Mouse (Mus musculus) heart, embryonic 13.5 days (tissue): ENCODE results near the gene Itga1. TPM values are rescaled to one million over a fixed set of nuclear protein-coding genes. Genes with fewer than 3 reads are reported as not detected.

Experiments
- ATAC-seq: fragments of 200-750 bp; cut with Nextera tagmentation; 2 replicates; pipeline ENCODE4 v1.8.0; 2017; ENCODE audit warnings: moderate TSS enrichment; ENCODE audit not compliant: insufficient number of reproducible peaks, low FRiP score, low TSS enrichment; ENCODE audit errors: extremely low read depth
- H3K27ac ChIP-seq: fragments of 300-500 bp; sonication (generic); replicated peaks from 2 replicates; pipeline ENCODE4 v1.5.1; 2015; ENCODE audit warnings: moderate library complexity, mild to moderate bottlenecking, inconsistent platforms
- H3K27me3 ChIP-seq: fragments of 300-500 bp; sonication (generic); replicated peaks from 2 replicates; pipeline ENCODE4 v1.6.1; 2015; ENCODE audit warnings: mild to moderate bottlenecking, inconsistent platforms
- H3K36me3 ChIP-seq: fragments of 300-500 bp; sonication (generic); 2 replicates; pipeline ENCODE4 v1.6.1; 2015; ENCODE audit warnings: mild to moderate bottlenecking, inconsistent platforms
- H3K4me1 ChIP-seq: fragments of 300-500 bp; sonication (generic); 2 replicates; pipeline ENCODE4 v1.6.1; 2015; ENCODE audit warnings: inconsistent platforms
- H3K4me2 ChIP-seq: fragments of 300-500 bp; sonication (generic); 2 replicates; pipeline ENCODE4 v1.6.1; 2015; ENCODE audit warnings: inconsistent platforms, mild to moderate bottlenecking, moderate library complexity
- H3K4me3 ChIP-seq: fragments of 300-500 bp; sonication (generic); 2 replicates; pipeline ENCODE4 v1.5.1; 2015; ENCODE audit warnings: moderate library complexity, mild to moderate bottlenecking, inconsistent platforms
- H3K9ac ChIP-seq: fragments of 300-500 bp; sonication (generic); 2 replicates; pipeline ENCODE4 v1.6.1; 2015; ENCODE audit warnings: inconsistent platforms, mild to moderate bottlenecking, moderate library complexity
- H3K9me3 ChIP-seq: fragments of 300-500 bp; sonication (generic); 2 replicates; pipeline ENCODE4 v1.6.1; 2016; ENCODE audit warnings: inconsistent platforms
- WGBS: fragments of 180-500 bp; shearing (Covaris S2); methylation state at CpG from one replicate; pipeline ENCODE4 v1.1.7; 2015; ENCODE audit warnings: mixed read lengths; 5-methylcytosine and 5-hydroxymethylcytosine counted together
- polyA plus RNA-seq: library from polyadenylated mRNA; unstranded; fragments of >200 nt; fragmentation: Nextera tagmentation; extraction: Ambion mirVana; gene quantifications from 2 replicates; pipeline ENCODE4 v1.2.1, GENCODE M21; 2015

Gene Itga1
- polyA plus RNA-seq, 1 experiment from 2014 or later, result 22.5 TPM

DNA sequence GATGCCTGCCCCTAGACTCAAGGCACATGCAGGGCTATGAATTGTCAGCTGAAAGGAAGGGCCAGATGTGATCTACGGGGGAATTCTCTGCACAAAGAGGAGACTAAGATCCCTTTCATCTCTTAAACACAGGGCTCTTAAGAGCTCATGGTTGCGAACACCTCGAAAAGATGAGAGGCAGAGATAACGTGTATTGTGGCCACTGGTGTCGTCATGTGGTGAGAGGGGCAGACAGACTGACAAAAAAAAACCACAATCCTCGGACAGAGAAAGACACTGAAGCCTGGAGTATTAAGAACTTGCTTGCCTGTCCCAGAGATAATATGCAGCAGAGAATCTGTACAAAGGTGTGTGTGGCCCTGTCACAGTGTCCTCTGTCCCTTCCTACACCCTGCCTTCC is 90.2 kb downstream of the Itga1 start:
- 0 out of 2 replicates have a peak overlapping the region, but pooled peaks have one; percentile 6 for H3K9ac ChIP-seq
- peak overlapping the region; percentile 36; the same call in 1 of the 2 replicates for H3K27ac ChIP-seq
- H3K27me3 ChIP-seq, result no peaks in the 10 kb centered on the region
- H3K36me3 ChIP-seq, result peaks cover 36% of the 10 kb centered on the region
- H3K4me3 ChIP-seq, result no peak overlapping the region
- H3K4me1 ChIP-seq, result peaks cover 47% of the 10 kb centered on the region
- H3K4me2 ChIP-seq, result no peak overlapping the region
- WGBS, result 37% methylated on average over 6 of the region's 6 CpGs
- H3K9me3 ChIP-seq, result no peaks in the 10 kb centered on the region
- ATAC-seq, result no peak

DNA sequence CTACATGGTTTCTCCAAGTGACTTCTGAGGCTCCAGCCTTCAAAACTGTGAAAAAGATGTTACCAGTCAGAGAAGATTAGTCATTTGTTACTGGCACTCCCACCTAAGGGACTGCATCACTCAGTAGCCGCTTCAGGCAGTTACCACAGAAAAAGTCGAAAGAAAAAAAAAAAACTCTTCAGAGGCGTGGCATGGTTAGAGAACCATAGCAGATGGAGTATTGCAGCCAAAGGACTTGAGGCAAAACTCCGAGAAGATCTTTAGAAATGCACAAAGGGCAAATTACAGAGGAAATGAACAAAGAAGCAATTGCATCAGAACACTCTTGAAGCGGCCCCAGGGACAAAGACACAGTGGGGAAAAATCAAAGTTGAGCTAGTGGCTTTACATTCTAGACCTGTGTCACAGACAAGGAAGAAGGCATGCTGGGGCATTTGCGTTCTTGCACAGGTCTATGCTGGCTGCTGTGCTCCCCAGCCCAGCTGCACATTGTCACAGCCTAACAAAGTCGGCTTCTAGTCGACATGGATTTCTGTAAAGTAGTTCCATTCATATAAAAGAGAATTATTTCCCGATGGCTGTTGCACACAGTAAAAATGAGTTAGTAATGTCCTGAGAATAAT is 95.4 kb downstream of the Itga1 start:
- Histone ChIP-seq H3K4me2 (no peak overlapping the region), H3K9ac (0 out of 2 replicates have a peak overlapping the region, but pooled peaks have one; percentile 9), H3K27me3 (no peaks in the 10 kb centered on the region), H3K9me3 (no peaks in the 10 kb centered on the region), H3K27ac (peak overlapping the region; percentile 85), H3K36me3 (peaks cover 30% of the 10 kb centered on the region), H3K4me3 (no peak overlapping the region), H3K4me1 (peaks cover 54% of the 10 kb centered on the region)
- ATAC-seq, result no peak
- 50% methylated on average over 9 of the region's 9 CpGs for WGBS

DNA sequence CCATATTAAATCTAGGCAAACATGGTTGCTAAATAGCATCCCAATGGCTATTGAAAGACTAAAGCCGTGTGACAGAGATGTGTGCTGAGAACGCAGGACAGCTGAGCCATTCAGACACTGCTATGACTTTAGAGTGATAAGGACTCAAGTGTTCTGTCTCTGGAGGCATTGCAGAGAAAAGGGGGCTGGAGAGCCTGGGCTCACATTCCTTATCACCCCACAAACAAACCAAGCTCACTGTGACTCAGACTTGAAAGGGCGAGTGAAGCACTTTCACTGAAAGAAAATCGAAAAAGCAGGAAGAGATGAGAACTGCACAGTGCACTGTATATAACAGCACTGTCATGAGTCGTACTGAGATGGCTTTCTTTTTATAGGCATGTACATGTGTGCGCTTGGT is 96.4 kb downstream of the Itga1 start:
- no peaks in the 10 kb centered on the region for H3K9me3 ChIP-seq
- peaks cover 54% of the 10 kb centered on the region for H3K4me1 ChIP-seq
- H3K27me3 ChIP-seq, result no peaks in the 10 kb centered on the region
- peak overlapping the region; percentile 29; the same call in 1 of the 2 replicates for H3K4me2 ChIP-seq
- ATAC-seq, result no peak; the same call in 1 of the 2 replicates
- WGBS, result 13% methylated on average over 6 of the region's 6 CpGs
- peaks cover 32% of the 10 kb centered on the region for H3K36me3 ChIP-seq
- no peak overlapping the region for H3K9ac ChIP-seq
- H3K27ac ChIP-seq, result peak overlapping the region; percentile 85
- H3K4me3 ChIP-seq, result no peak overlapping the region

DNA sequence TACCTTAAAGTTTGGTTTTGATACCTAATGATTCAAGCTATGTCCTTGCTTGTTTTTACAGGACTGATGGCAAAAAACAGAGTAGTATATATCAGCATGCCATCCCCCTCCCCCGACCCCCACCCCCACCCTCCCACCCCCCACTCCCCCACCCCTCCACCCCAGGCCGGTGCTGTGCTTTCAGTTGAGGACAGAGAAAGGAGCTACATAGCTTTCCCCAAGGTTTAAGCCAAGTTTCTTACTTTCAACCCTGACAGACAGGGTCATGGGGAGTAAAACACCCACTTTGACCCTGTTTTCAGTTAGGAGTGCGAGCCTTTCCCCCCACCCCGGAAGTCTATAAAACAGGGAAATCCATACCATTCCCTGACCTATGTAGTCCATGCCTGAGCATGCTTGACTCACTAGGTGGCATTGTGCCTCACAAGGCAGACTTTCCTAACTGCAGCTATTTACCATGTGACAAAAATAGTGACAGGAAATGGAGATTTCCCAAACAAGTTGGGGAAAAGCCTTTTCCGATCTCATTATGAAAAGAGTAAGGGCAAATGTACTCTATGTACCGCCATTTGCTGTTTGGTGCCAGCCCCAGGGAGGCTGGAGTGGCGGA is 98.2 kb downstream of the Itga1 start:
- no peak for ATAC-seq
- Histone ChIP-seq H3K27me3 (no peaks in the 10 kb centered on the region), H3K9me3 (no peaks in the 10 kb centered on the region), H3K4me1 (peaks cover 54% of the 10 kb centered on the region), H3K4me2 (peak overlapping the region; percentile 20; the same call in 1 of the 2 replicates), H3K9ac (0 out of 2 replicates have a peak overlapping the region, but pooled peaks have one; percentile 24), H3K27ac (peak overlapping the region; percentile 26; the same call in 1 of the 2 replicates), H3K36me3 (peaks cover 32% of the 10 kb centered on the region), H3K4me3 (no peak overlapping the region)
- WGBS, result 27% methylated on average over 7 of the region's 7 CpGs

DNA sequence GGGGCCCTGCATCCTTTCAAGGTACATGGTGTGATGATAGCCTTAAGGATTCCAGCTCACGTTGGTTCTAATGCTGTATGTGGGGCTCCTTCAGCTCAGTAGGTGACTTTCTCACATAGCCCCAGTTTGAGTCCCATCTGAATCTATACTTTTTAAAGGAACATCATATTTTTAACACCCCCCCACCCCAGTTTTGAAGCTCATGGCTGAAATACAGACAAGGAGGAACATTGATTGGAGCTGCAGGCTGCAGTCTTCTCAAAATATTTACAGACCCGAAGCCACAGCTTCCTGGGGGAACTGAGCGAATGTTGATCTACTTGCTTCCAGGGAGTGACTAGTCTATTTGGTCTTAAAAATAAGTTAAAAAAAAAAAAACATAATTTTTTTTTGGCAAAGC is 98.9 kb downstream of the Itga1 start:
- H3K27me3 ChIP-seq, result no peaks in the 10 kb centered on the region
- 63% methylated on average over 3 of the region's 3 CpGs for WGBS
- H3K27ac ChIP-seq, result peak overlapping the region; percentile 72
- no peak for ATAC-seq
- H3K4me2 ChIP-seq, result no peak overlapping the region
- peaks cover 54% of the 10 kb centered on the region for H3K4me1 ChIP-seq
- no peaks in the 10 kb centered on the region for H3K9me3 ChIP-seq
- peaks cover 36% of the 10 kb centered on the region for H3K36me3 ChIP-seq
- H3K4me3 ChIP-seq, result no peak overlapping the region
- H3K9ac ChIP-seq, result no peak overlapping the region

DNA sequence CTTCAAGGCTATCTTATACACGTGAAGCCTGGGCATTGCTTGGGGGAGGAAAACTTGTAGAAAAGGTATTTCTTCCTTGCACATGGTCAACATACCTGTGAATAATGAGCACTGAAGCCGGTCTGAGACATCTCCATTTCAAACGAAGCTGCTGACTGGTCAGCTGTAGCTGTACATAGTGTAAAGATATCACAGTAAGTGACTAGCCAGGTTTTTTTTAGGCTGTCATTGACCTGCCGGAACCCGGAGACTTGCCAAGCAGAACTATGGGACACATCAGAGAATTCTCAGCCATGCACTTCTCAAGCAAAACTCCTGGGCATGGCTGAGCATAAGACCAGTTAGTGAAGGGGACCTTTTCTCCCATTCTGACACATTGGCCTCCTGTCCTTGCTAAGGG is 99.6 kb downstream of the Itga1 start:
- Histone ChIP-seq H3K27me3 (no peaks in the 10 kb centered on the region), H3K27ac (peak overlapping the region; percentile 72), H3K4me1 (peaks cover 52% of the 10 kb centered on the region), H3K9ac (no peak overlapping the region), H3K36me3 (peaks cover 43% of the 10 kb centered on the region), H3K9me3 (no peaks in the 10 kb centered on the region), H3K4me3 (no peak overlapping the region), H3K4me2 (peak overlapping the region; percentile 12; the same call in 1 of the 2 replicates)
- 41% methylated on average over 5 of the region's 5 CpGs for WGBS
- peak; percentile 42; the same call in 1 of the 2 replicates for ATAC-seq

DNA sequence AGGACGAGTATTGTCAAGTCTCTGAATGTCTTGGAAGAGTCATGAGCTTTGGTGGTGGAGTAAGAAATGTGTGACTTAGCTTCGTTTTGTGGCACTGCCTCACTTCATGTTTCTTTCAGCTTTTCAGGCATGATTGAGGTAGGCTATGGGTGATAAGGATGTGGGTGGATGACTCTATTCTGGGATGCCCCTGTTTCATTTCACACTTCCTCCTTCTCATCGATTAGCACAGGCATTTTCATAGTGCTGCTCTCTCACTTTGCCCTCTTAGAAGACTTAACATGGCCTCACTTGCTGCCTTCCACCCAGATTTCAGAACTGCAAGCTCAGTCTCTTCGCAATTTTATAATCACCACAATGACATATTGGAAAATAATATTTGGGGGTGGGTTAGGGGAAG is 102.2 kb downstream of the Itga1 start:
- Histone ChIP-seq H3K36me3 (peaks cover 58% of the 10 kb centered on the region), H3K4me1 (peaks cover 33% of the 10 kb centered on the region), H3K27me3 (no peaks in the 10 kb centered on the region), H3K27ac (no peak overlapping the region), H3K4me2 (no peak overlapping the region), H3K4me3 (no peak overlapping the region), H3K9me3 (no peaks in the 10 kb centered on the region), H3K9ac (no peak overlapping the region)
- 77% methylated on average over 4 of the region's 4 CpGs for WGBS
- ATAC-seq, result no peak

DNA sequence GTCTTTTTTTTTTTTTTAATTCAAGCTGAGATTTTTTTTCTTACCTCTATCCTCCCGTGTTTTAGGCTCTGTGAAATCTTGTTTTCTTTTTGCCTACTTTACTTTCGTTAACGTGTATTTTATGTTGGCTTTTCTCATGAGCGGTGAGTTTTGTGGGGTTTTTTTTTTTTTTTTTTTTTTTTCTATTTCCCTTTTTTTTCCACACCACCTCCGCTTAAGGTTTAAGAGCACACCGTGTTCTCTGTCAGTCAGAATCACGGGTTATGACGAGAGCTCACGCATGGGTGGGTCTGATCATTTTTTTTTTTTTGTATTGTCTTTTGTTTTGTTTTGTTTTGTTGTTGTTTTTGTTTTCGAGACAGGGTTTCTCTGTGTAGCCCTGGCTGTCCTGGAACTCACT is 103.7 kb downstream of the Itga1 start:
- no peak overlapping the region for H3K27ac ChIP-seq
- WGBS, result 89% methylated on average over 10 of the region's 10 CpGs
- no peaks in the 10 kb centered on the region for H3K9me3 ChIP-seq
- H3K27me3 ChIP-seq, result no peaks in the 10 kb centered on the region
- H3K9ac ChIP-seq, result no peak overlapping the region
- H3K4me2 ChIP-seq, result no peak overlapping the region
- ATAC-seq, result no peak
- H3K4me1 ChIP-seq, result peaks cover 20% of the 10 kb centered on the region
- H3K4me3 ChIP-seq, result no peak overlapping the region
- peaks cover 73% of the 10 kb centered on the region for H3K36me3 ChIP-seq

DNA sequence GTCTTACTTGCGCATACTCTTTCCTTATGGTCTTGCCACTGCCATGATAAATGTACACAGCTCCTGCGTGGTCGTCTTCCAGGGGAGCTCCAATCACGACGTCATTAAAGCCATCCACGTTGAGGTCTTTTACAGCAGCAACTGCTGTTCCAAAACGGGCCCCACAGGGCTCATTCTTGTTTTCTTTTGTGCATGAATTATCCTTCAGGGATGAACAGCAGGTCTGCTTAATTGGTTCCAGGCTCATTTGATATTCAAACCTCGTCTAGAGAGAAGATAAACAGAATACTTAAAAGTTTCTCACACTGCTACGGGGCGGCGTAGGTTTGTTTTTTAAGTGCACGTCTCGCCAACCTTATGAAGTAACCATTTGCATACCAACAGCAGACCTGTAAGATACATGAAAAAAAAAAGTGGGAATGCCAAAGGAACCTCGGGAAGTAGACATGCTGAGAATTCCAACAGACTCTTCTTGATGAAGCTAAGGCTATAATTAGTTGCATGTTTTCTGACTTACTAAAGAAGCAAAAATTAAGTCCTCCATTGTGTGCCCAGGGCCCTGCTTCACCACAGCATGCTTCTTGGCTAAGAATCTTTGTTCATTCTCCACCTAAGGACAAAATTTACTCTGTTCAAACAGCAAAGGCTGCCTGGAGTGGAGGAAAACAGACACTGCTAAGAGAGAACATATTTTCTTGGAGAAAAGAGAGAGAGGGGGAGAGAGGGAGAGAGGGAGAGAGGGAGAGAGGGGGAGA is 109.3 kb downstream of the Itga1 start:
- no peak overlapping the region for H3K4me2 ChIP-seq
- peaks cover 19% of the 10 kb centered on the region for H3K4me1 ChIP-seq
- no peak for ATAC-seq
- no peaks in the 10 kb centered on the region for H3K27me3 ChIP-seq
- no peak overlapping the region for H3K4me3 ChIP-seq
- H3K9ac ChIP-seq, result no peak overlapping the region
- WGBS, result 69% methylated on average over 14 of the region's 14 CpGs
- H3K9me3 ChIP-seq, result no peaks in the 10 kb centered on the region
- H3K36me3 ChIP-seq, result peaks cover 70% of the 10 kb centered on the region
- H3K27ac ChIP-seq, result no peak overlapping the region

DNA sequence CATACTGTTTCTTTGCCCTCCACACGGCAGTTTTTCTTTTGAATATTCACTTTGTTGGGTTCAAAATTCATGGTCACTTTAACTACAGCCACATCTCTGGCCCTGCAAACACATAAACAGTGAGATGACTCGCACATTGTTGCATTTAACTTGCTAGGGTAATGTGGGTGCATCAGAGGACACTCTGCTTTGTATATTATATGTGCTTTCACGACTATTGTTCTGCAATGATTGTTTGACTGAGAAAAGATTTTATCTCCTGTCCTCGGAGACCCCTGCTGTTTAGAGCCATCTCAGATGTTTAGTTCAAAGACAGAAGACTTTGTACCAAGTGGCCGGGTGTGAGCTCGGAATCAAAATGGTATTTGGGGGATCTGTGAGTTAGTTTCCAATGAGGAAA is 114.1 kb downstream of the Itga1 start:
- Histone ChIP-seq H3K4me2 (no peak overlapping the region), H3K9me3 (no peaks in the 10 kb centered on the region), H3K4me1 (peaks cover 14% of the 10 kb centered on the region), H3K9ac (no peak overlapping the region), H3K4me3 (no peak overlapping the region), H3K27me3 (no peaks in the 10 kb centered on the region), H3K27ac (peak overlapping the region; percentile 32; the same call in 1 of the 2 replicates), H3K36me3 (peaks cover 71% of the 10 kb centered on the region)
- no peak for ATAC-seq
- WGBS, result 58% methylated on average over 6 of the region's 6 CpGs

DNA sequence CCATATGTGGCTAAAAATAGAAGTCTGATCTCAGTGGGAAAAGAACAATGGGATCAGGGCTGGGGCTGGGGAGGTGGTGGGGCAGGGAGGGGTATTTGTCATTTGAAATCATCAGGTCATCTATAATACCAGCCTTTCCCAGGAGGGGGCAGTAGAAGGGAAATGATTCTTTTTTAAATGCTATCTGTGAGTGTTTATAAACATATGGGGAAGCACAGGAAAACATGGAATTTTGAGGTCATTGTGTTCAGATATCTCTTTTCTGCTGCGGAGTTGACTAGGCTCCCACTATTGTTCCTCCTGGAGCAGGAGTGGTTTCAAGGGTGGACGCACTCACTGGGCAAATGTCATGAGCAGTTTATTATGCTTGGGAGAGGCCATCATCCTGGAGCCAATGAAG is 114.6 kb downstream of the Itga1 start:
- H3K27ac ChIP-seq, result peak overlapping the region; percentile 32; the same call in 1 of the 2 replicates
- no peak overlapping the region for H3K9ac ChIP-seq
- peaks cover 10% of the 10 kb centered on the region for H3K4me1 ChIP-seq
- ATAC-seq, result no peak; the same call in 1 of the 2 replicates
- H3K27me3 ChIP-seq, result no peaks in the 10 kb centered on the region
- H3K36me3 ChIP-seq, result peaks cover 70% of the 10 kb centered on the region
- WGBS, result 38% methylated on average over 2 of the region's 2 CpGs
- H3K9me3 ChIP-seq, result no peaks in the 10 kb centered on the region
- H3K4me2 ChIP-seq, result no peak overlapping the region
- no peak overlapping the region for H3K4me3 ChIP-seq
